Mouse (Mus musculus): Measurements from ENCODE around the gene Cdc42. TPM values are rescaled to one million over a fixed set of nuclear protein-coding genes. Genes with fewer than 3 reads are reported as not detected.
A peak's percentile ranks its signal among the peaks of the same experiment; 100 is the strongest.

Cdc42 gene
- polyA plus RNA-seq, 1 experiment from 2014 or later, result 632 TPM

GRCm38 (mm10) chr4:137279346-137279745 lies 78.2 kb downstream of the Cdc42 start:
- ATAC-seq (replicated peaks; ENCODE audit: low FRiP score, low TSS enrichment, low read depth), result no peak
- H3K4me1 ChIP-seq (replicated peaks; ENCODE audit: control insufficient read depth, insufficient read depth, low read length), result peaks cover 8% of the 10 kb centered on the region; the same call in 1 of the 2 replicates
- no peak overlapping the region for H3K9ac ChIP-seq (ENCODE audit: low read length)
- WGBS, result 23% methylated on average over 5 of the region's 5 CpGs
- no peak for DNase-seq (ENCODE audit: low spot score)
- H3K27me3 ChIP-seq (replicated peaks; ENCODE audit: control insufficient read depth, insufficient read depth, low read length), result peaks cover 63% of the 10 kb centered on the region
- no peak overlapping the region for H3K4me2 ChIP-seq (ENCODE audit: low read length)
- H3K9me3 ChIP-seq (ENCODE audit: control insufficient read depth, low read length), result no peaks in the 10 kb centered on the region
- H3K27ac ChIP-seq (ENCODE audit: low read depth), result no peak overlapping the region
- no peaks in the 10 kb centered on the region for H3K36me3 ChIP-seq (ENCODE audit: control insufficient read depth, insufficient read depth, low read length)
- H3K4me3 ChIP-seq (ENCODE audit: low read depth, low read length), result no peak overlapping the region

DNA sequence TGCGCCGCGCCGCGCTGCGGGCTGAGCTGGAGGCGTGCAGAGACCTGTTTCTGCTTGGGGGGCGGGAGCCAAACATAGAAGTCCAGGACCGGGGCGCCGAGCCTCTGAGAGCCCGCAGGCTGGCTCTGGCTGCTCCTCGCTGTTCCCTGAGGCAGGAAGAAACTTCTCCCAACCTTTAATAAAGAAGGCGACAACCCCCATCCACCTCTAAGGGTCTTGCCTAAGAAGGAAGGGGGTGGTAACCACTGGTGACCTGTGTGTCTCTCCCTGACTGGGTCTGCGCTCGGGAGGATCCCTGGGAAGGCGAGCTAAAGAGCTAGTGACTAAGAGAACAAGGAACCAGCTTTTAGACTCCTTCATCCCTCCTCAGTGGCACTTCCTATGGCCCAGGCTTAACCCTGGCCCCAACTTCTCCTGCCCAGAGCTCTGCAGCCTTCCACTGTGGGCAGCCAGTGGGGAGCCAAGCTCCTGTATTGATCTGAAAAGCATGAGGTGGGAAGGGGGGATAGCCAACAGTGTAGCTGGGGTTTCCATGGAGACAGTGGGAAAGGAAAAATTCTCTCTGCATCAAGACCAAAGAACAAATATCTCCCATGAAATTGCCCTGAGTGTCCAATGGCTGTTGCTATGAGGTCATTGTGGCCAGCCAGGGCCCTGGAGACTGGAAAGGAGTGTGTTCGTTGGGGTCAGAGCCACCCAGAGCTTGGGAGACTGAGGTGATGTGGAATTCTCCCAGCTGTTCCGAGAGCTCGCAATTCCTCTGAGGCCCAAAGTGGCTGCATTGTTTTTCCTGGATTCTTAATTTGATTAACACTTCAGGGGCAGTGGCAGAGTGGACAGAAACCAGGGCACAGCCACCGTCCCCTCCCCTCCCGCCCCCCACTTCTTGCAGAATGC lies 79.1 kb downstream of the Cdc42 start:
- peaks cover 62% of the 10 kb centered on the region for H3K27me3 ChIP-seq (replicated peaks; ENCODE audit: control insufficient read depth, insufficient read depth, low read length)
- H3K9ac ChIP-seq (ENCODE audit: low read length), result no peak overlapping the region
- ATAC-seq (replicated peaks; ENCODE audit: low FRiP score, low TSS enrichment, low read depth), result no peak
- peaks cover 13% of the 10 kb centered on the region; the same call in 1 of the 2 replicates for H3K4me1 ChIP-seq (replicated peaks; ENCODE audit: control insufficient read depth, insufficient read depth, low read length)
- H3K36me3 ChIP-seq (ENCODE audit: control insufficient read depth, insufficient read depth, low read length), result no peaks in the 10 kb centered on the region
- DNase-seq (ENCODE audit: low spot score), result peak; percentile 61
- no peaks in the 10 kb centered on the region for H3K9me3 ChIP-seq (ENCODE audit: control insufficient read depth, low read length)
- peak overlapping the region; percentile 44 for H3K4me3 ChIP-seq (ENCODE audit: low read depth, low read length)
- peak overlapping the region; percentile 81 for H3K4me2 ChIP-seq (ENCODE audit: low read length)
- 4% methylated on average over 22 of the region's 22 CpGs for WGBS
- no peak overlapping the region for H3K27ac ChIP-seq (ENCODE audit: low read depth)

GRCm38 (mm10) chr4:137277600-137278143 lies 79.8 kb downstream of the Cdc42 start:
- Histone ChIP-seq H3K4me2 (ENCODE audit: low read length) (peak overlapping the region; percentile 81), H3K9ac (ENCODE audit: low read length) (peak overlapping the region; percentile 37), H3K27ac (ENCODE audit: low read depth) (no peak overlapping the region), H3K4me1 (replicated peaks; ENCODE audit: control insufficient read depth, insufficient read depth, low read length) (peaks cover 13% of the 10 kb centered on the region; the same call in 1 of the 2 replicates), H3K36me3 (ENCODE audit: control insufficient read depth, insufficient read depth, low read length) (no peaks in the 10 kb centered on the region), H3K27me3 (replicated peaks; ENCODE audit: control insufficient read depth, insufficient read depth, low read length) (peaks cover 60% of the 10 kb centered on the region), H3K4me3 (ENCODE audit: low read depth, low read length) (peak overlapping the region; percentile 44), H3K9me3 (ENCODE audit: control insufficient read depth, low read length) (no peaks in the 10 kb centered on the region)
- ATAC-seq (replicated peaks; ENCODE audit: low FRiP score, low TSS enrichment, low read depth) (peak; percentile 13; the same call in 1 of the 2 replicates), DNase-seq (ENCODE audit: low spot score) (peak; percentile 68)
- under 1% methylated on average over 71 of the region's 71 CpGs for WGBS

DNA sequence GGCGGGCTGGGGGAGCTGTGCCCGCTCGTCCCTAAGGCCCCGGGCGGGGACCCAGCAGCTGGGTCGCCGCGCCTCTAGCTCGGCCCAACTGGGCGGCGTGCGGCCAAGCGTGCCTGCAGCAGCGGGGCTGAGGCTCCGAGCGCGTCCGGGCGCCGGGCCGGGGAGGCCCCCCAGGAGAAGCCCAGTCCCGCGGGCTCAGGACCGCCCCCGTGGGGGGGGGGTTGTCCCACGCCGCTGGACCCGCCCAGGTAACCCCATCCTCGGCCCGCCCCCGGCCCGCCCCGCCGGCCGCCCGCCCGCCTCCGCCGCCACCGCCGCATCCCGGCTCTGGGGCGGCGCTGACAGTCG lies 80.4 kb downstream of the Cdc42 start, which contains the start of gene Wnt4:
Gene Wnt4 (plus strand): TSS at position 324 of the 348 bp plus-strand sequence.
- no peak within 1 kb of the TSS for H3K27ac ChIP-seq (ENCODE audit: low read depth)

GRCm38 (mm10) chr4:137276443-137277165 lies 80.9 kb downstream of the Cdc42 start:
- peak; percentile 66 for DNase-seq (ENCODE audit: low spot score)
- peaks cover 13% of the 10 kb centered on the region; the same call in 1 of the 2 replicates for H3K4me1 ChIP-seq (replicated peaks; ENCODE audit: control insufficient read depth, insufficient read depth, low read length)
- H3K9me3 ChIP-seq (ENCODE audit: control insufficient read depth, low read length), result no peaks in the 10 kb centered on the region
- ATAC-seq (replicated peaks; ENCODE audit: low FRiP score, low TSS enrichment, low read depth), result no peak
- peak overlapping the region; percentile 81 for H3K4me2 ChIP-seq (ENCODE audit: low read length)
- H3K27me3 ChIP-seq (replicated peaks; ENCODE audit: control insufficient read depth, insufficient read depth, low read length), result peaks cover 60% of the 10 kb centered on the region
- peak overlapping the region; percentile 44 for H3K4me3 ChIP-seq (ENCODE audit: low read depth, low read length)
- H3K9ac ChIP-seq (ENCODE audit: low read length), result peak overlapping the region; percentile 37
- H3K27ac ChIP-seq (ENCODE audit: low read depth), result no peak overlapping the region
- 2% methylated on average over 46 of the region's 46 CpGs for WGBS
- no peaks in the 10 kb centered on the region for H3K36me3 ChIP-seq (ENCODE audit: control insufficient read depth, insufficient read depth, low read length)

More for the DNA sequence above, 80.4 kb downstream of the Cdc42 start, which contains the start of gene Wnt4:
- H3K4me3 ChIP-seq (ENCODE audit: low read depth, low read length), result peak within 1 kb of the TSS; percentile 44
- DNase-seq (ENCODE audit: low spot score) (peak; percentile 76), ATAC-seq (replicated peaks; ENCODE audit: low FRiP score, low TSS enrichment, low read depth) (peak; percentile 49)
- no peaks in the 10 kb centered on the region for H3K36me3 ChIP-seq (ENCODE audit: control insufficient read depth, insufficient read depth, low read length)
- H3K9ac ChIP-seq (ENCODE audit: low read length), result peak within 1 kb of the TSS; percentile 37
- H3K27me3 ChIP-seq (replicated peaks; ENCODE audit: control insufficient read depth, insufficient read depth, low read length), result peaks cover 60% of the 10 kb centered on the region
- peak within 1 kb of the TSS; percentile 81 for H3K4me2 ChIP-seq (ENCODE audit: low read length)
- WGBS, result 0% methylated on average over 13 of the region's 45 CpGs
- H3K4me1 ChIP-seq (replicated peaks; ENCODE audit: control insufficient read depth, insufficient read depth, low read length), result peaks cover 13% of the 10 kb centered on the region; the same call in 1 of the 2 replicates
- no peaks in the 10 kb centered on the region for H3K9me3 ChIP-seq (ENCODE audit: control insufficient read depth, low read length)

- Histone ChIP-seq H3K9ac (ENCODE audit: low read length) (no peak overlapping the region), H3K9me3 (ENCODE audit: control insufficient read depth, low read length) (no peaks in the 10 kb centered on the region), H3K36me3 (ENCODE audit: control insufficient read depth, insufficient read depth, low read length) (no peaks in the 10 kb centered on the region), H3K4me1 (replicated peaks; ENCODE audit: control insufficient read depth, insufficient read depth, low read length) (peaks cover 13% of the 10 kb centered on the region; the same call in 1 of the 2 replicates), H3K4me3 (ENCODE audit: low read depth, low read length) (no peak overlapping the region), H3K4me2 (ENCODE audit: low read length) (no peak overlapping the region), H3K27me3 (replicated peaks; ENCODE audit: control insufficient read depth, insufficient read depth, low read length) (peaks cover 41% of the 10 kb centered on the region), H3K27ac (ENCODE audit: low read depth) (no peak overlapping the region)
- WGBS, result 9% methylated on average over 6 of the region's 6 CpGs
- no peak for DNase-seq (ENCODE audit: low spot score)
- no peak for ATAC-seq (replicated peaks; ENCODE audit: low FRiP score, low TSS enrichment, low read depth)
Observed at GRCm38 (mm10) chr4:137274304-137274703, 83.2 kb downstream of the Cdc42 start.

GRCm38 (mm10) chr4:137271856-137272255 lies 85.7 kb downstream of the Cdc42 start:
- ATAC-seq (replicated peaks; ENCODE audit: low FRiP score, low TSS enrichment, low read depth), result no peak
- DNase-seq (ENCODE audit: low spot score), result no peak
- 83% methylated on average over 8 of the region's 8 CpGs for WGBS
- H3K9me3 ChIP-seq (ENCODE audit: control insufficient read depth, low read length), result no peaks in the 10 kb centered on the region
- peaks cover 10% of the 10 kb centered on the region; the same call in 1 of the 2 replicates for H3K4me1 ChIP-seq (replicated peaks; ENCODE audit: control insufficient read depth, insufficient read depth, low read length)
- H3K4me2 ChIP-seq (ENCODE audit: low read length), result no peak overlapping the region
- H3K9ac ChIP-seq (ENCODE audit: low read length), result no peak overlapping the region
- H3K27me3 ChIP-seq (replicated peaks; ENCODE audit: control insufficient read depth, insufficient read depth, low read length), result peaks cover 20% of the 10 kb centered on the region
- no peak overlapping the region for H3K27ac ChIP-seq (ENCODE audit: low read depth)
- H3K36me3 ChIP-seq (ENCODE audit: control insufficient read depth, insufficient read depth, low read length), result no peaks in the 10 kb centered on the region
- no peak overlapping the region for H3K4me3 ChIP-seq (ENCODE audit: low read depth, low read length)

All from intestine, embryonic 14.5 days (tissue).